Mouse (Mus musculus) left cerebral cortex, postnatal 10 days (tissue): ENCODE measurements around the gene Olfr224. TPM values are rescaled to one million over a fixed set of nuclear protein-coding genes. Genes with fewer than 3 reads are reported as not detected.

ENCODE experiments used
- DNase-seq, 2 experiments: peaks; one replicate each; pipeline ENCODE4 v3.0.0; 2021 to 2022; ENCODE audit warnings: low spot score in 2 of 2, mixed read lengths in 1 of 2; ENCODE audit errors: extremely low spot score in 1 of 2
- intact Hi-C: fragments of 180-260 bp; cut with DNase I; formaldehyde crosslinking; loops from one replicate; pipeline ENCODE4 v1.15.1; 2025
- total RNA-seq, 2 experiments: library from RNA; stranded (reverse); gene quantifications; 2 replicates each; pipeline ENCODE4 v1.2.3; 2021

Olfr224 gene
- not detected for total RNA-seq

GRCm38 (mm10) chr11:58570405-58570804 is at the start of gene Olfr224:
TSS of gene Olfr224 (minus strand) at chr11:58570553.
- intact Hi-C loops = no loop called here
- DNase-seq = no peak

DNA sequence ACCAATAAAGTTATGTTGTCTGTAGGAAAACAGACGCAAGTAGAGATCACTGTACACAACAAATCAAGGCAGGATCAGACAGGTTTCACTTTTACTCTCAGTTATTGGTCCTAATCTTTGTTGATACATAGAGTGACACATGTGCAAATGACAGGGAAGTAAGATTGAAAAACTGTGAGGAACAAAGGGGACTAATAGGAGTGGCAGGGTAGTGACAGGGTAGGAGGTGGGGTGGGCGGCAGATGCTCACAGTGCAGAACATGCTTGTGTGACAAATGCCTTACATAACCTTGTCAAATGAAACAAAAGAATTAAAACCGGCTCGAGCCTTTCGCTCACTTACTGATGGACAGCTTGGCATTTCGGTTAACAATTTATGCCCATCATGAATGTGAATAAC is 48.4 kb upstream of the Olfr224 start:
- DNase-seq = no peak
- intact Hi-C loops = no loop called here

- DNase-seq = no peak
- intact Hi-C loops = no loop called here
Measured at GRCm38 (mm10) chr11:58618369-58618768, 48.0 kb upstream of the Olfr224 start.

- no peak for DNase-seq
- intact Hi-C loops = no loop called here
Measured at GRCm38 (mm10) chr11:58615975-58616374, 45.6 kb upstream of the Olfr224 start, which contains the start of gene 2210407C18Rik. TSS of gene 2210407C18Rik (minus strand) at chr11:58616075.

- intact Hi-C loops = no loop called here
- no peak for DNase-seq
Measured at GRCm38 (mm10) chr11:58614526-58614925, 44.2 kb upstream of the Olfr224 start.

DNA sequence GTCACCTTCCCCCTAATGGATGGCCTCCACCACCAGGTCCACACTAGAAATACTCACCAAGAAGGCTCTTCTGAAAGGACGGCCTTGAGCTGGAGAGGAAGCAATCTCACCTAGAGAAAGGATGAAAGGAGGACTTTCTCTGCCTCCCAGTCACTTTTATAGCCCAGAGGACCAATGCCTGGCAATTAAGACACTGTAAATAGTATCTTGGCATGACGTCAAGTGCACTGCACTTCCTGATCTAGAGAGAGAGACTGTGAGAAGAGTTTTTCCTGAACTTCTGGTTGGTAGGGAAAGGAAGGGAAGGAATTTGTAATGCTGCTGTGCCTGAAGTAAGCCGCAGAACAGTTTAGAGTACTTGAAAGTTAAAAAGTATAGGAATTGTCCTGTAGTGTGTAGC is 43.0 kb upstream of the Olfr224 start:
- DNase-seq = no peak
- intact Hi-C loops = no loop called here

DNA sequence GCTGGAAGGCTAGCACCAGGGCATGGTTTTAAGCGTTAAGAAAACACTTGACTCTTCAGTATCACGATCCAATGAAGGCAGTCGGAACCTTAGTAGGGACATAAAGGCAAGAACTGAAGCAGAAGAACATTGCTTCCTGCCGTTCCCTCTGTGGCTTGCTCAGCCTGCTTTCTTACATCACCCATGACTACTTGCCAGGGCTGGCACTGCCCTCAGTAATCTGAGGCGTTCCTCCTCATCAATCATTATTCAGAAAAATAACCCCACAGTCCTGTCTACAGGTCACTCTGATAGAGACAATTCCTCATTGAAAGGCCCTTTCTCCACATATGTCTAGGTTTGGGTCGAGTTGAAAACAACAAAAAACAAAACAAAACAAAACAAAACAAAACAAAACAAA is 36.7 kb upstream of the Olfr224 start:
- DNase-seq = no peak
- intact Hi-C loops = no loop called here

DNA sequence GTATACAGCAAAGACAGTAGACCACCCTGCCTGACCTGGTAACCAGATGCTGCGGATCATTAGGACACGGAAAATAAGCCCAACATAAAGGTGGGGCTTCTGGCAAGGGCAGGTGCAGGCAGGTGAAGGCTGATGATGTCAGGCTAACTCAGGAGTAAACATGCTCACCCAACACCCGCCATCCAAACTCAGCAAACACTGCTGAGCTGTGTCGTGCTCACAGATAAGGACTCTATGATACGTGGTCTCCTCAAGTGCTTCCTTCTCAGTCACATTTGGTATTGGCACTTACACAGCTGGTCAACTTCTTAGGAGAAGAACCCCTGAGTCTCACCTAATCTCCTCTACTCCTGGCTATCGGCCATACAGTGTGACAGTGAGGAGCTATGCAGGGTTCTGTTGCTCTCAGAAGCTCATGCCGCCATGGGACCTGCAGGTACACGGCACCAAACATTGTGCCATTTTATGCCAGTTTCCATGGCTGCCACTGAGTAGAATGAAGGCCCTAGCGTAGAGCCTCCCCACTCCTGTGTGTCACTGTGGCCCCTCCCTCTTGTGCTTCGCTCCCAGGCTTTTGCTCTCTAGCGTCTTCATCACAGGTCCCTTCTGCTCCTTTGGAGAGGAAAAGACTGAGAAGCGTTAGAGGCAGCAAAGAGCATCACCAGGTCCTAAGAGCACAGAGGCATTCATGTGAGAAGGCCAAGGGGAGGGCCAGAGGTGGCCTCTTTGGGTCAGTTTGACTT is 36.0 kb upstream of the Olfr224 start:
- intact Hi-C loops = no loop called here
- DNase-seq = no peak

- DNase-seq = no peak
Measured at GRCm38 (mm10) chr11:58605228-58605627, 34.9 kb upstream of the Olfr224 start.

DNA sequence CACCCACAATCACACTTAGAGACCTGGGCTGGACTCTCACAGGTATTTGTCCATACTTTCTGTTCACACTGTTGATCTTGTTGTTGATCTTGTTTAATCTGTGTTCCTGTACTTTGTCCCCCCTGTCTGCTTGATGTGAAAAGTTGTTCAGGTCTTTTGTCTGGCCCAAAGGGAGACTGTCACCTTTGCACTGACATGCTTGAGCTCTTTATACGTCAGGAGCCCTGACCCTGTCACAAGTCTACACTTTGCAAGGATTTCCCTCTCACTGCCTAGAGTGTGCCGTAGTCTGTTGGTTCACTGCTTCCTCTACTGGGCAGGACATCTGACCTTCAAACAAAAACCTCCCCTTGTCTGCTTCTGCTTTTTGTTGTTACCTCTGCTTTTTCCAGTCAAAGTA is 34.3 kb upstream of the Olfr224 start:
- intact Hi-C loops = no loop called here
- no peak for DNase-seq

More at GRCm38 (mm10) chr11:58605228-58605627, 34.9 kb upstream of the Olfr224 start:
- intact Hi-C loops = no loop called here

- DNase-seq = no peak
- intact Hi-C loops = no loop called here
Measured at GRCm38 (mm10) chr11:58602800-58603560, 32.6 kb upstream of the Olfr224 start.

- intact Hi-C loops = no loop called here
- DNase-seq = no peak
Measured at GRCm38 (mm10) chr11:58602062-58602461, 31.7 kb upstream of the Olfr224 start.

DNA sequence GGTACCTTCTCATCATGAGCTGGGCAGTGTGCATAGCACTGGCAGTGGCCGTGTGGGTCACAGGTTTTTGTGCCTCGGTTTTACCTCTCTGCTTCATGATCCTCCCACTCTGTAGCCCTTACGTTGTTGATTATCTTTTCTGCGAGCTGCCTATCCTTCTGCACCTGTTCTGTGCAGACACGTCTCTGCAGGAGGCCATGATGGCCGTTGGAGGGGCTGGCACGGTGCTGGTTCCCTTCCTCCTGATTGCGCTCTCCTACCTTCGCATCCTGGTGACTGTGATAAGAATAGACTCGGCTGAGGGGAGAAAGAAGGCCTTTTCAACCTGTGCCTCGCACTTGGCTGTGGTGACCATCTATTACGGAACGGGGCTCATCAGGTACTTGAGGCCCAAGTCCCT is 27.5 kb upstream of the Olfr224 start:
- no peak for DNase-seq
- intact Hi-C loops = no loop called here

GRCm38 (mm10) chr11:58594814-58595213 is 24.5 kb upstream of the Olfr224 start, which contains the start of gene Olfr324:
TSS of gene Olfr324 (plus strand) at chr11:58595114.
- intact Hi-C loops = no loop called here
- DNase-seq = no peak

DNA sequence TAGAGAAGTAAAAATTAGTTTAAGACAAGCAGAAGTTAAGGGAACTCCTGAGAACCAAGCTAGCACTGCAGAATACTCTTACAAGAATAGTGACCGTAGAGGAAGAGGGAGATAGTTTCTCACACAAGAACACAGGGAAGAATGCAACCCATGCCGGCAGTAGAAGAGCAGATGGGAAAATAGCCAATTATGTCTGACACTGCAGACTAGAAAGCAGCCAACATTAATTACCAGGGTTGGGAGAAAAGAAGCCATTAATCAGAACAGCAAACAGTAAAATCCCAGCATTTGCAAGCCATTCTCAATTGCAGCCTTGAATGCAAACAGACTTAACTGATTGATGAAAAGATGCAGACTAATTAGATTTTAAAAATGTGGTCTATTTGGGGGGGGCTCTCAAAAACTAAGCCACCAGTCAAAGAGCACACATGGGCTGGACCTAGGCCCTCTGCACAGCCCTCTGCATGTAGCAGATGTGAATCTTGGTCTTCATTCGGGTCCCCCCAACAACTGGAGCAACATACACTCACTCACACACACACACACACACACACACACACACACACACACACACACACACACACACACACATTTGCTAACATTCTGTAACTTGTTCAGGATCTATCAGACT is 18.4 kb upstream of the Olfr224 start:
- intact Hi-C loops = no loop called here
- no peak for DNase-seq

GRCm38 (mm10) chr11:58587898-58588348 is 17.6 kb upstream of the Olfr224 start:
- peak in 1 of 2 experiments; percentile 30 for DNase-seq
- intact Hi-C loops = loop anchor here (2.0 kb wide), 1 partner anchor 185 kb away; no protein-coding TSS in a partner anchor

DNA sequence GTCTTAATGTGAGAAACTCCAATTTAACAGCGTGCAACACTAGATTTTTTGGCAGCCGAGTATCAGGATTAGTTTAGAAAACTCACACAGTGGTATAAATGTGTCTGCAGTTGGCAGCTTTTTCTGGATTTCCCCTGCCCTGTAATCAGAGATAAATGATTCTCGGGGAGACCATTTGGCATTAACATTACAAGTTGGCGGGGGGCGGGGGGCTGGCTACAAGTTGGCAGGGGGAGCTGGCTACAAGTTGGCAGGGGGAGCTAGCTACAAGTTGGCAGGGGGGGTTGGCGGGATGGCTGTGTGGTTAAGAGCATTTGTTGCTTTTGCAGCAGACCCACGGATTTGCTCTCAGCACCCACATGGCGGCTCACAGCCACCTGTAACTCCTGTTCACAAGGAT is 8.3 kb upstream of the Olfr224 start:
- intact Hi-C loops = no loop called here
- peak in 1 of 2 experiments; percentile 57 for DNase-seq

DNA sequence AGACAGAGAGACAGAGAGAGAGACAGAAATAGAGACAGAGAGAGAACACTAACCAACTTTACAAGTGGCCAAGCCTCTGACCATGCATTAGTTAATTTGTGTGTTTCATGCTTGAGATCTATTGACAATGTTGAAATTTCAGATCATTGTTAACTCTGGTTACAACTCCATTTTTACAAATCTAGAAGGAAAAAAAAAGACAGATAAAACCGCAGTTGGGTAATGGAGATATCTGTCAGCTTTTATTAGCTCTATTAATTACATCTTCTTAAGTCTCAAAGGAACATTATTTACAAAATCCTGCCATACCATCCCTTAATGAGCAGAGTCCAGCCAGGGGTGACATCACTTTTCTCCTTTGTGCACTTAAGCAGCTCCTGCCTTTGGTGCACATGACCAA is 7.1 kb upstream of the Olfr224 start, which contains the start of gene Olfr325:
TSS of gene Olfr325 (plus strand) at position 301 of the 400 bp plus-strand sequence.
- intact Hi-C loops = no loop called here
- DNase-seq = no peak

DNA sequence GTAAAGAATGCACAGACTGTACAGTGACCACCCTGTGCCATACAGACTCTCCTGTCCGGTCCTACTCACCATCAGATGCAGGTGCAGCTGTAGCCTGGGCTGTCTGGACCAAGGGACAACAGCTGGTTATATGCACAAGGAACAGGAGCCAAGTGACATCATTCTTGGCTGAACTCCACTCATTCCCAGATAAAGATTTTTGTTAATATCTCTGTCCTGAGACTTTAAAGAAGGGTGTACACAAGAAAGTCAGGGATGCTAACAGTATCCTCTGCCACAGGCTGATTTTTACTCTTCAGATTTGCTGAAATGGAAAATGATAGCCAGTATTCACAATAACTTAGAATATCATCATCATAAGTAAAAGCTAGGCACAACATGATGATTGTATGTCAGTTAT is 14.8 kb downstream of the Olfr224 start, which contains the start of gene Olfr328:
TSS of gene Olfr328 (minus strand) at position 101 of the 400 bp plus-strand sequence.
- intact Hi-C loops = no loop called here
- no peak for DNase-seq
